Mouse (Mus musculus) adrenal gland, adult 2 months (tissue): ENCODE data around the gene Srrt. TPM values are rescaled to one million over a fixed set of nuclear protein-coding genes. Genes with fewer than 3 reads are reported as not detected.
A peak's percentile ranks its signal among the peaks of the same experiment; 100 is the strongest.

ENCODE experiments used
- DNase-seq: peaks from one replicate; pipeline ENCODE4 v3.0.0; 2021
- long read RNA-seq: library from polyadenylated mRNA; stranded (forward); transcript quantifications from one replicate; pipeline ENCODE4 v2.0.0, GENCODE M21; 2021
- polyA plus RNA-seq: library from polyadenylated mRNA; depleted of rRNA; stranded (reverse); fragments of >200 nt; gene quantifications from 2 replicates; pipeline ENCODE4 v1.2.3, GENCODE M21; 2012; rRNA removed
- total RNA-seq, 2 experiments: library from RNA; stranded (reverse); gene quantifications; 2 replicates each; pipeline ENCODE4 v1.2.3; 2021

Srrt gene
- total RNA-seq (100 to 1,000 TPM; 135 to 172 TPM), polyA plus RNA-seq (138 and 150 TPM in 2 replicates)
- long read RNA-seq, transcript Srrt-212 (20 exons, 2,988 nt) = major isoform, 23 of 62 reads
- long read RNA-seq, transcript Srrt-201 (20 exons, 3,024 nt) = minor isoform, 18 of 62 reads
- long read RNA-seq, partial matches to known transcripts = 11 of 62 reads
- long read RNA-seq, other reads (novel, unspliced or antisense) = 7 of 62 reads

GRCm38 (mm10) chr5:137307071-137307912, at the start of gene Srrt:
Gene Srrt (minus strand): TSS chr5:137307674.
- peak; percentile 92 for DNase-seq

DNA sequence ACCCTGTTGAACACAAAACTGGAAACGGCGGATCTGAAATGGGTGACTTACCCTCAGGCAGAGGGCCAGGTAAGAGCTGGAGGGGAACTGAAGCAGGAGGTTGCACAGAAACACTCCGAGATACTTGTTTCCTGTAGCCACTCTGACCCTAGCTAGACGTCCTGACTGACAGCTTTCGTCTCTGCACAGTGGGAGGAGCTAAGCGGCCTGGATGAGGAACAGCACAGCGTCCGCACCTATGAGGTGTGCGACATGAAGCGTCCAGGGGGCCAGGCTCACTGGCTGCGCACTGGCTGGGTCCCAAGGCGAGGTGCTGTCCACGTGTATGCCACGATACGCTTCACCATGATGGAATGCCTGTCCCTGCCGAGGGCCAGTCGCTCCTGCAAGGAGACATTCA, 46.6 kb upstream of the Srrt start:
- no peak for DNase-seq

DNA sequence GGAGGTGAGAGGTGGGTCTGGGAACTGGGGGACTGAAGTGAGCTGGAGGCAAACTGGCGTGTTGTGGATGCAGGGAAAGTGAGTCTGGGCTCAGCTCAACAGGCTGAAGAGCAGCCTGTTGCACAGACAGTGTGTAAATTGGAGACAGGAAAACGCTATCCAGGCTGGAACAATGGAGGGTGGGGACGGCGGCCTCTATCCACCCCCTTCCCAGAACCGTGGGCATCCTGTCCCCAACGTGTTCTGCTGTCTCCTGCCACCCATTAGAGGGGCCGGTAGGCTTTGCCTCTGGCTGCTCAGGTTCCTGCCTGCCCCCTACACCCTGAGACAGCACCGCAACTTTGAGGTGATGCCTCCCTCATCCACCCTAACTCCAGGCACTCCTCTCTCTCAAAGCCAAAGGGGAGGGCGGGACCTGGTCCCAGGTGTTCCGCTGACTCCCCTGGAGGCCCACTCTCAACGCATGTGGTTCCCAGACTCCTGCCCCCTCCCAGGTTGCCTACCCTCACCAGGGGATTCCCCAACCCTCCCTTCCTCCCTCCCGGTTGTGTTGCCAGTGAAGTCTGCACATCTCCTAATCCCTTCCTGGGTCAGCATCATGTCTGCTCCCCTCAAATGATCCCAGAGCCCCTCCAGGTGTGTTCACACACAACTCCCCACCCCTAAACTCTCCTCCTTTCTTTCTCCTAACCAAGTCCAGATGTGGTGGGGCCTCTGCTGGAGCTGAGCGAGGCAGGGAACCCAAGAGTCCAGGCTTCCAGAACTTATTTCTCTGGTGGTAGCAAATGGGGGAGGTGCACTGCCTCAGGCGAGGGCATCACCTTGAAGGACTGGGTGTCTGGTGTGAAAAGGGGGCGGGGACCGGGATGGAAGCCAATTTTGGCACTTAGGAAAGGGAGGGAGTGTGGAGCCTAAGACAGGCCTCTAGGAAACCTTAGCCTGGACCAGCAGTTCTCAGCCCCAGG, 44.8 kb upstream of the Srrt start:
- DNase-seq = no peak

DNA sequence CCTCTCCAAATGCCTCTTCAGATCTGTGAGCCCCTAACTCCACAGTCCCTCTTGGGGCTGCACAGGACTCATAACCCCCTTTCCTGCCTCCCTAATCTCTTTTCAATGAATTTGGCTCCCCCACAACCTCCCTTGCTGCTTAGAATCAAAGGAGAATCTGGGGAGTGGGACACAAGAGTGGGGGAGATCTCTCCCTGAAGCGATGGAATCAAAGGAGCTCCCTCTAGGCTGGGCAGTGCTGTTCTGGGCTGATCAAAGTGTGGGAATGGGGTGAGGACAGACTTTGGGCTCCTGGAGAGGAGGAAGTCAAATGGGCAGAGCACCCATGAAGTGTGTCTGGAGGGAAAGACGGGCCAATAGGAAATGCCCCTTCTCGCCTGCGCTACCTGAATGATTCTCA, 43.9 kb upstream of the Srrt start:
- no peak for DNase-seq

DNA sequence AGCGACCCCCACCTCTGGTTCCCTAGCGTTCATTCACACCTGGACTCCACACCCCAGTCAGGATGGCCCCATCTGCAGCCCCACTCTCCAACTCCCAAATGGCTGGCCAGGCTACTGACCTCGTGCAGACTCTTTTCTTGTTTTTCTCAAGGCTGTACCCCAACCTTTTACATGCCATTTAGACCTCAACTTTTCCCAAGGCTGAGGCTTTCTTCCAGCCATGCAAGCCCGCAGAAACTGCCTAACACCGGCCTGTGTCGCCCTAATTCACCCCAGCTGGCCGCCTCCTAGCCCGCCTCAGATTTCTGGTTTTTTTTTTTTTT, 43.5 kb upstream of the Srrt start:
- peak; percentile 23 for DNase-seq

DNA sequence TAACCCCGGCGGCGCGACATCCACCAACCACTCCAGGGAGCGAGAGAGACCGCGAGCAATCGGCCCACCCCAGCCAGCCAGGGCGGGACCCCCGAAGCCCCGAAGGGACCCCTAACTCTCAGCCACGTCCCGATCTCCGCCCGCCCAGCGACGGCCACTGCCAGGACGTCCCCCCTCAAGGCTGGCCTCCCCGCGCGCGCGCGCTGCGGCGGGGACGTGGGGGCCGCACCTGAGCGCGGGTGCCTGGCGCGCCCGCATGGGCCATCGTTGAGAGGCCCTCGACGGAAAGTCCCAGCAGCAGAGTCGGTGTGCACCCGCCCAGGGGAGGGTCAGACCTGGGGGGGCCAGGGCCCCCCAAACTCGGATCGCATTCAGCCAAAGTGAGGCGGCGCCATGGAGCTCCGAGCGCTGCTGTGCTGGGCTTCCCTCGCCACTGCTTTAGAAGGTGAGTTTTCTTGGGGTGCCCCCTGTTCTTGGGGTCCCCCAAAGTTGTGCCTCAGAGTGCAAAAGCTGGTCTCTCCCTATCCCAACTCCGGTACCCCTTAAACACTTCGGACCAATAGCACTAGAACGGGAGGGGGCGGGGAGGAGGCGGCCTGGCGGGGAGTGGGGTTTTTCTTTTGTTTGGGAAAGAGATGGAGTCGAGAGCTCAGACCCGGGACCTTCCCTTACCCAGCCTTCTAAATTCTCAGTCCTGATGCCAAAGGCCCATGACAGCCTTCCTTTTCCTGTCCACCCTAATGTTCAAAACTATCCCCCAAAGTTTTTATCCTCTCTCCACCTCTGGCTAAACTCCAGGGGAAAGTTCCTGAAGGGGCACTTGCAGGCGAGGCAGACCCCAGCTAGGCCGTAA, 43.0 kb upstream of the Srrt start:
- no peak for DNase-seq

GRCm38 (mm10) chr5:137349384-137350204, 42.1 kb upstream of the Srrt start, which contains the start of gene Ephb4:
Gene Ephb4 (plus strand): TSS chr5:137350109.
- peak; percentile 97 for DNase-seq

DNA sequence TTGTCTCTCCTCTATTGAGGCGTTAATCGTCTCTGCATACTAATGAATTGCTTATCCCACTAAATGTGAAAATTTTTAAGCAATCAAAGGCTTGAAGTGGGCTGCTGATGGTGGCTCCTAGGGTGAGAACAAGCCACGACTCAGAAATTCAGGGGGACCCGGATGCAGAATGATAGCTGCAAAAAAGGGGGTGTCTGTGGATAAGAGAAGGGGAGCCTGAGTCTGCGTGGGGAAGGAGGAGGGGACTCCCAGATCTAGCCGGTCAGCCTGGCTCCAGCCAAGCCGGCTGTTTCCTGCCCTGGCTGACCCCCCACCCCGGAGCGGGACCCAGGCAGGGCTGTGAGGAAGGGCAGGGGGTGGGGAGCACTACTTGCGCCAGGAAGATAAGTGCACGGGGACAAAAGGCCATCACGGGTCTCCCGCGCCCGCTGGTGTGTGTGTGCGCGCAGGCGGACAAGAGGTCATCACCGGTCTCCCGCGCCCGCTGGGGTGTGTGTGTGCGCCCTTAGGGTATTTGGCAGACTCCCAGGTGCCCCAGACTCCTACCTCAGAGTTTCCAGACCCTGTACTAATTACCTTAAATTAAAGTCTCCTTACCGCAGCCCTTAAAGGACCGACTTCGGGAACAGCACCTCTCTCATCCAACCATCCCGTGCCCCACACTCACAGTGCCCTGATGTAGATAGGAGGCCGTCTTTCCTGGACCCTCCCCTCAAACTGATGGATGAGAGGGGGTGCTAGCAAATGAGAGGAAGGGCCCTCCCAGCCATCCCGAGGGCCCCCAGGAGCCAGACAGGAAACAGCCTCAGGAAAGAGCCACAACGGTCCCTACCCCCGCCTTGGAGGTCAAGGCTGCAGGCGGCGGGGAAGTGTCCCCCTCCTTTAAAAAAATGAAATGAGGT, 41.3 kb upstream of the Srrt start:
- DNase-seq = peak; percentile 90

GRCm38 (mm10) chr5:137347856-137348255, 40.4 kb upstream of the Srrt start:
- peak; percentile 39 for DNase-seq

GRCm38 (mm10) chr5:137346983-137347382, 39.5 kb upstream of the Srrt start:
- no peak for DNase-seq

DNA sequence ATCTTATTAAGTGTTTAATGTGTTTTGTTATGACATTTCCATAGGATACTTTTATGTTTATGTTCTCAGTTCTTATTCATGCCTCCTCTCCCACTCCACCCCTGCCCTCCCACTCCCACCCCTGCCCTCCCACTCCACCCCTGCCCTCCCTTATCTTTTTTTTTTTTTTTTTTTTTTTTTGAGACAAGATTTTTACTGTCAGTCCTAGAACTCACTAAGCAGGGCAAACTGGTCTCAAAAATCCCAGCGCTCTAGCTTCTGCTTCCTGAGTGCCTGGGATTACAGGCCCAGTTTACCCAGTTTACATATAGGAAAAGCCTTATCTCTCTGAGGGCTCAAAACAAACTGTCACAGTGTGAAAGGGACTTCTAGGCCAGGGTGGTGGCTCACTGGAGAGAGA, 38.9 kb upstream of the Srrt start:
- no peak for DNase-seq

DNA sequence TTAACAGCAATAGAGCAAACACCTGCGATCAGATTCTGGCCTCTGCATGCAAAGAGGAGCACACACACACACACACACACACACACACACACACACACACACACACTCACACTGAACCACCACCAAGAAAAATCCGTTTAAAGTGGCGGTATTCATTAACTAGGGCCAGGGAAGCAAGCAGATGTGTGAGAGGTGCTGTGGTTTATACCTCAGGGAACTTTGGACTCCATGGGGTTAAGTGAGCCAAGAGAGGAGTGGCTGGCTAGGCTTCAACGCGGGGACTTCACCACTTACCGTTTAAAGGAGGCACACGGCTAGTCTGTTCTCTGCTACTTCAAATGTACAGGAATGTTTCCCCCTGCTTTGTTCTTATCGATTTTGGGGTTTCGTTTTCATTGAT, 38.3 kb upstream of the Srrt start:
- no peak for DNase-seq

DNA sequence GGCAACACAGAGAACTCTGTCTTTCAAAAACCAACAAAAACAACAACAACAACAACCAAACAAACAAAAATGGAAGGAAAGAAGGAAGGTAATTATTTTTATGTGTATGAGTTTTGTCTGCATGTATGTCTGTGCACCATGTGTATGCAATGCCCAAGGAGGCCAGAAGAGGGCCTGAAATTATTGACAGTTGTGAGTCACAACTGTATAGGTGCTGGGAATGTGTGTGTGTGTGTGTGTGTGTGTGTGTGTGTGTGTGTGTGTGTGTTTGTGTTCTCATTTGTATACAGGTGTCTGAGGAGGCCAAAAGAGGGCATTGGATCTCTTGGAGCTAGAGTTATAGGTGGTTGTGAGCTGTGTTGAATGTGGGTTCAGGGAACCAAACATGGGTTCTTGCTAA, 36.4 kb upstream of the Srrt start:
- DNase-seq = no peak

GRCm38 (mm10) chr5:137343412-137343811, 35.9 kb upstream of the Srrt start:
- no peak for DNase-seq

DNA sequence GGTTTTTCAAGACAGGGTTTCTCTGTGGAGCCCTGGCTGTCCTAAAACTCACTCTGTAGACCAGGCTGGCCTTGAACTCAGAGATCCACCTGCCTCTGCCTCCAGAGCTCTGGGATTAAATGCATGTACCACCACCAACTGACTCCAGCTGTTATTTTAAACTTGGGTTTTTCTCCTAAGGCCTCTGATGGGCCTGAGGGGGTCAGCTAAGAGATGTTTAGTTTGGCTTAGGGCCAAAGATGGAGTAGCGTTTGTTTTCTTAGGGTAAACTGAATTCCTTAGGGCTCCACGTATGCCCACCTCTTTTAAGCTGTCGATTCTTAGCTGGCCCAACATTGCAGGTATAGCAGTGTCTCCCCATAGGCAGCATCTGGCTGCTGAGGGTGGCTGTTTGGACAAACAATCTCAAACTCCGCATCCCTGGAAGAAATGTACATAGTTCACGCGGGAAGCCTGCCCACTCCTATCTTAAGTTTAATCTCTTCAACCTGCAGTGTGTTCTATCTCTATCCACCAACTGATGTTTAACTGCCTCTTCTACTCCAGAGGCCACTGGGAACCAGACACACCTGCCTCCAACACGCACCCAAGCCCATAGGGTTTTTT, 35.0 kb upstream of the Srrt start:
- no peak for DNase-seq

DNA sequence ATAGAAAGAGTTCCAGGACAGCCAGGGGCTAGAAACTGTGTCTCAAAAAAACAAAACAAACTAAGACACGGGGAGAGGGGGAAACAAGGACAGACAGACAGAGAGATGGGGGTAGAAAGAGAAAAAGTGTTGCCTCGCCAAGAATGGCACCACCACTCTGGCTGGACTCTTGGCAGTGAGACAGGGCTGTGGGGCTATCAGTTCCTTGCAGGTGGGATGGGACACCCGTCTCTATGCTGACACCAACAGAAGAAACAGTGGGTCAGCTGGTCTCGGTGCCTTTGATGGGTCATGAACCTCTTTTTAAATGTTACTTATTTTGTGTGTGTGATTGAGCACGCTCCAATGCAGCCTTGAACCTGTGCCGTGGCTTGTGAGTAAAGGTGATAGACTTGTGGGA, 32.7 kb upstream of the Srrt start:
- DNase-seq = no peak

- peak; percentile 67 for DNase-seq
Observed at GRCm38 (mm10) chr5:137339290-137339979, 32.0 kb upstream of the Srrt start.

- DNase-seq = peak; percentile 68
Observed at GRCm38 (mm10) chr5:137338663-137339289, 31.3 kb upstream of the Srrt start.
